In genomic region chr4:98109911-98110310, GRCm38 (mm10) we compare ENCODE assay signal across 14 mouse cellular contexts.
A peak's percentile ranks its signal among the peaks of the same experiment; 100 is the strongest.
DNase-seq lines count a peak whose midpoint lies in the region; ATAC-seq and TF ChIP-seq lines count a peak whose summit lies in the region.
"Had no signal": no experiment of that assay in that cellular context is flagged by ENCODE, and none has a peak within 500 bp of the region (broad histone marks: within the 10 kb centered on the region; RNA-seq: fewer than 3 reads in every experiment).

No protein-coding gene starts in this region.

- peak overlapping the region; percentile 85; the same call in 1 of the 2 replicates for H3K27ac ChIP-seq in gastrocnemius, adult 2 months
- H3K27ac ChIP-seq in layer of hippocampus, adult 2 months = peak overlapping the region; percentile 58; the same call in 1 of the 2 replicates
- H3K27ac ChIP-seq in forebrain, embryonic 16.5 days (ENCODE audit: low read length) = peak overlapping the region; percentile 44; the same call in 1 of the 2 replicates
- peak overlapping the region; percentile 87 for H3K27ac ChIP-seq in midbrain, embryonic 14.5 days (replicated peaks; ENCODE audit: low read depth, low read length)

- H3K9ac ChIP-seq in forebrain, embryonic 16.5 days (replicated peaks; ENCODE audit: low read depth, low read length) = no peak overlapping the region
- H3K9ac ChIP-seq in midbrain, embryonic 14.5 days (replicated peaks; ENCODE audit: low read length) = no peak overlapping the region
- H3K9ac ChIP-seq: lung, embryonic 15.5 days had no signal

- WGBS in forebrain, embryonic 16.5 days = 60% methylated on average over 4 of the region's 4 CpGs
- 64% methylated on average over 4 of the region's 4 CpGs for WGBS in midbrain, embryonic 14.5 days

- H3K36me3 ChIP-seq in forebrain, embryonic 16.5 days (ENCODE audit: control insufficient read depth, insufficient read depth) = no peaks in the 10 kb centered on the region
- no peaks in the 10 kb centered on the region for H3K36me3 ChIP-seq in midbrain, embryonic 14.5 days (ENCODE audit: control insufficient read depth, insufficient read depth, low read length)
- H3K36me3 ChIP-seq: lung, embryonic 15.5 days had no signal

- ATAC-seq in forebrain, embryonic 16.5 days = no peak
- no peak for ATAC-seq in midbrain, embryonic 14.5 days (ENCODE audit: low FRiP score, low TSS enrichment)
- no peak for ATAC-seq in megakaryocyte progenitor cell, adult 5-6 weeks (replicated peaks; ENCODE audit: poor library complexity)

- DNase-seq in gastrocnemius, adult 2 months = no peak
- no peak for DNase-seq in gastrocnemius, postnatal 4 days (ENCODE audit: low spot score in 2 of 2)
- DNase-seq in layer of hippocampus, adult 2 months (ENCODE audit: low spot score in 2 of 2) = no peak
- no peak for DNase-seq in layer of hippocampus, postnatal 10 days (ENCODE audit: low spot score in 2 of 2)
- no peak for DNase-seq in midbrain, embryonic 14.5 days
- DNase-seq in adrenal gland, postnatal 10 days = no peak
- DNase-seq: adrenal gland, postnatal 14 days; cerebellum, postnatal 25 days; kidney, adult 8-10 months; left cerebral cortex, postnatal 4 days; right cerebral cortex, postnatal 25 days had no signal

- H3K27me3 ChIP-seq in forebrain, embryonic 16.5 days (replicated peaks; ENCODE audit: control insufficient read depth, insufficient read depth, low read length) = no peaks in the 10 kb centered on the region
- no peaks in the 10 kb centered on the region for H3K27me3 ChIP-seq in midbrain, embryonic 14.5 days (ENCODE audit: control insufficient read depth, insufficient read depth, low read length)
- H3K27me3 ChIP-seq: lung, embryonic 15.5 days had no signal

- TF ChIP-seq CTCF in gastrocnemius, adult 2 months (IDR thresholded peaks at IDR 0.05) = no peak
- no peak for TF ChIP-seq CTCF in layer of hippocampus, adult 2 months (conservative IDR thresholded peaks at IDR 0.05)

- H3K4me1 ChIP-seq in forebrain, embryonic 16.5 days (replicated peaks; ENCODE audit: control insufficient read depth, insufficient read depth, low read length) = peaks cover 30% of the 10 kb centered on the region
- H3K4me1 ChIP-seq in midbrain, embryonic 14.5 days (ENCODE audit: control insufficient read depth, insufficient read depth, low read length) = peaks cover 37% of the 10 kb centered on the region

- intact Hi-C loops in gastrocnemius, adult 2 months (cut with DNase I) = loop anchor here (1.0 to 10.0 kb wide), 6 partner anchors 105 to 359 kb away; partner anchors contain the start of gene E130114P18Rik

- H3K4me3 ChIP-seq in gastrocnemius, adult 2 months = no peak overlapping the region
- H3K4me3 ChIP-seq in layer of hippocampus, adult 2 months = no peak overlapping the region
- H3K4me3 ChIP-seq in forebrain, embryonic 16.5 days (replicated peaks; ENCODE audit: low read length) = no peak overlapping the region
- no peak overlapping the region for H3K4me3 ChIP-seq in midbrain, embryonic 14.5 days (replicated peaks; ENCODE audit: low read depth, low read length)
- H3K4me3 ChIP-seq: lung, embryonic 15.5 days had no signal

- H3K9me3 ChIP-seq in forebrain, embryonic 16.5 days (ENCODE audit: control insufficient read depth, low read length) = no peaks in the 10 kb centered on the region
- no peaks in the 10 kb centered on the region for H3K9me3 ChIP-seq in midbrain, embryonic 14.5 days (ENCODE audit: control insufficient read depth, low read length)
- H3K9me3 ChIP-seq: lung, embryonic 15.5 days had no signal

- H3K4me2 ChIP-seq in forebrain, embryonic 16.5 days (ENCODE audit: low read length) = no peak overlapping the region
- no peak overlapping the region for H3K4me2 ChIP-seq in midbrain, embryonic 14.5 days (ENCODE audit: low read length)
- H3K4me2 ChIP-seq: lung, embryonic 15.5 days had no signal
